Mouse (Mus musculus) megakaryocyte progenitor cell, adult 5-6 weeks (primary cell): Measurements from ENCODE around the gene Gm21732. TPM values are rescaled to one million over a fixed set of nuclear protein-coding genes. Genes with fewer than 3 reads are reported as not detected.
"Not testable (repeated sequence)": the region's sequence is repeated elsewhere in the genome, so short reads cannot be mapped to it uniquely, and the experiment has no call there.

ENCODE experiments used
- ATAC-seq: replicated peaks from 2 replicates; pipeline ENCODE4 v1.8.0; 2016; ENCODE audit warnings: mild to moderate bottlenecking, moderate TSS enrichment, inconsistent platforms; ENCODE audit not compliant: poor library complexity
- total RNA-seq, 2 experiments: library from RNA; stranded (forward) in 1 of 2; stranded (reverse) in 1 of 2; fragments of 157-497, 149-512 nt in 1 of 2; fragments of 200-1000 nt in 1 of 2; gene quantifications; 2 replicates each; pipeline versions ENCODE4 v1.2.3 to v1.2.4; 2015 to 2017

Gm21732 gene
- total RNA-seq (2015) (not detected in 2 replicates), total RNA-seq (2017) (not detected in 2 replicates)

- not testable (repeated sequence) for ATAC-seq
These were observed at the start of gene Gm21732 for GRCm38 (mm10) chrY:38575591-38575990. Gene Gm21732, minus strand, starts transcription at chrY:38575691.

Other genes with a start within 250 kb of the Gm21732 start
- gene Gm20897, start 73.5 kb downstream of the Gm21732 start, total RNA-seq (2015): not detected in 2 replicates
- not detected in 2 replicates for gene Gm20897, start 73.5 kb downstream of the Gm21732 start, total RNA-seq (2017)